Mouse (Mus musculus): ENCODE measurements around the gene Pmepa1. TPM values are rescaled to one million over a fixed set of nuclear protein-coding genes. Genes with fewer than 3 reads are reported as not detected.

The Pmepa1 gene
- polyA plus RNA-seq, 1 experiment, result 260 TPM

DNA sequence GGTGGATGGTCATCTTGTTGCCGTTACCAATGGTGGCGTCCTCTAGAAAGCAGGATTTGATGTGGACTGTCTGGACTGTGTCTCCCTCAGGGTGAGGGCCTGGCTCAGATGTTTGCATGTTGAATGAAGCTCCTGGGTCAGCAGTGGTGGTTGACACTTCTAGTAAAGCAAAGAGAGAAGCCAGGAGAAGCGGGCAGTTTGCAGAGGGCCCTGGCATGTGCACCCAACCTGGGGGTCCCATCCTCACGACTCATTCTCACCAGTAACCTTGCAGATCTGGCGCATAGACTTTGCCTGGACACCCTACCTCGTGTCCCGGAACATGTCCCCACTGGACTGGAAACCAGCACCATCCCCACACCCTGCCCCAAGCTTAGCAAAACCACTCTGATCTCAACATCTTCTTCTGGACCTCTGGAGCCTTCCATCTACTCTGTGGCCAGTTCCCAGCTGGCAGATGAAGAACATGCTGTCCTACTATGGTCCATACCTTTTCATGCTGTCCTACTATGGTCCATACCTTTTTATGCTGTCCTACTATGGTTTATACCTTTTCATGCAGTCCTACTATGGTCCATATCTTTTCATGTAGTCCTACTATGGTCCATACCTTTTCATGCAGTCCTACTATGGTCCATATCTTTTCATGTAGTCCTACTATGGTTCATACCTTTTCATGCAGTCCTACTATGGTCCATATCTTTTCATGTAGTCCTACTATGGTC lies 67.1 kb downstream of the Pmepa1 start:
- H3K4me2 ChIP-seq (ENCODE audit: low read depth), result no peak overlapping the region
- no peak overlapping the region for H3K4me3 ChIP-seq
- TF ChIP-seq REST (IDR thresholded peaks at IDR 0.05; ENCODE audit: insufficient read depth, insufficient read length) (no peak), SRF (IDR thresholded peaks at IDR 0.05; ENCODE audit: control insufficient read depth, insufficient read length, low read depth) (no peak), USF1 (IDR thresholded peaks at IDR 0.05; ENCODE audit: low read depth) (no peak), TCF12 (IDR thresholded peaks at IDR 0.05; ENCODE audit: insufficient read depth, poor library complexity, severe bottlenecking) (no peak), CEBPB (IDR thresholded peaks at IDR 0.05; ENCODE audit: insufficient read depth, poor library complexity, severe bottlenecking) (no peak), MYOG (IDR thresholded peaks at IDR 0.05; ENCODE audit: control insufficient read depth in 1 of 3, insufficient read depth in 1 of 3, insufficient read length in 2 of 3, low read depth in 2 of 3) (no peak), MAX (IDR thresholded peaks at IDR 0.05; ENCODE audit: low read depth) (no peak), POLR2A (IDR thresholded peaks at IDR 0.05; ENCODE audit: insufficient read length, low read depth) (no peak), E2F4 (IDR thresholded peaks at IDR 0.05; ENCODE audit: insufficient read depth) (no peak), POLR2AphosphoS2 (IDR thresholded peaks at IDR 0.05; ENCODE audit: insufficient read length, low read depth) (no peak), TCF3 (IDR thresholded peaks at IDR 0.05; ENCODE audit: insufficient read length, low read depth) (no peak), MYOD1 (IDR thresholded peaks at IDR 0.05; ENCODE audit: control insufficient read depth in 1 of 3, insufficient read length in 2 of 3, low read depth in 2 of 3) (no peak)
- no peaks in the 10 kb centered on the region for H3K27me3 ChIP-seq (ENCODE audit: control insufficient read depth, insufficient read depth, insufficient read length)
- H3K79me2 ChIP-seq (ENCODE audit: control insufficient read depth, insufficient read depth), result no peaks in the 10 kb centered on the region
- H3K36me3 ChIP-seq (ENCODE audit: control insufficient read depth, insufficient read depth), result no peaks in the 10 kb centered on the region
- no peak overlapping the region for H3ac ChIP-seq (ENCODE audit: control insufficient read depth, insufficient read length)

DNA sequence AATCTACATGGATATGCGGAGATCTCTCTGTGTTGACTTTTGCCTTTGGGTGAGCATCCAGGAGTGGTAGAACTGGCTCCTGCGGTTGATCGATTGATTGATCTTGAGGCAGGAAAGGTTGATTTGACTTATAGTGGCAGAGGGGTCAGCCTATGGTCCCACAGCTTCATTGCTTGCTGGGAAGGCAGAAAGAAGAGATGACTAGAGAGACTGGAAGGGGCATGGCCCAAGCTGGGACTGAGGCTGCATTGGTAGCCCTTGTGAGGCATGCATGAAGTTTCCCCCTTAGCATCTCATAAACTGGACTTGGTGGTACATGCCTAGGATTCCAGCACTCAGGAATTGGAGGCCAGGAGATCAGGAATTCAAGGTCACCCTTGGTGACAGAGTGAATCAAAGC lies 69.3 kb downstream of the Pmepa1 start:
- Histone ChIP-seq H3K79me2 (ENCODE audit: control insufficient read depth, insufficient read depth) (no peaks in the 10 kb centered on the region), H3K36me3 (ENCODE audit: control insufficient read depth, insufficient read depth) (no peaks in the 10 kb centered on the region), H3K4me3 (no peak overlapping the region), H3ac (ENCODE audit: control insufficient read depth, insufficient read length) (no peak overlapping the region), H3K4me2 (ENCODE audit: low read depth) (no peak overlapping the region), H3K27me3 (ENCODE audit: control insufficient read depth, insufficient read depth, insufficient read length) (no peaks in the 10 kb centered on the region)
- TF ChIP-seq TCF3 (IDR thresholded peaks at IDR 0.05; ENCODE audit: insufficient read length, low read depth) (no peak), MYOG (IDR thresholded peaks at IDR 0.05; ENCODE audit: control insufficient read depth in 1 of 3, insufficient read depth in 1 of 3, insufficient read length in 2 of 3, low read depth in 2 of 3) (no peak), SRF (IDR thresholded peaks at IDR 0.05; ENCODE audit: control insufficient read depth, insufficient read length, low read depth) (no peak), REST (IDR thresholded peaks at IDR 0.05; ENCODE audit: insufficient read depth, insufficient read length) (no peak), USF1 (IDR thresholded peaks at IDR 0.05; ENCODE audit: low read depth) (no peak), TCF12 (IDR thresholded peaks at IDR 0.05; ENCODE audit: insufficient read depth, poor library complexity, severe bottlenecking) (no peak), POLR2AphosphoS2 (IDR thresholded peaks at IDR 0.05; ENCODE audit: insufficient read length, low read depth) (no peak), POLR2A (IDR thresholded peaks at IDR 0.05; ENCODE audit: insufficient read length, low read depth) (no peak), E2F4 (IDR thresholded peaks at IDR 0.05; ENCODE audit: insufficient read depth) (no peak), MAX (IDR thresholded peaks at IDR 0.05; ENCODE audit: low read depth) (no peak), MYOD1 (IDR thresholded peaks at IDR 0.05; ENCODE audit: control insufficient read depth in 1 of 3, insufficient read length in 2 of 3, low read depth in 2 of 3) (no peak), CEBPB (IDR thresholded peaks at IDR 0.05; ENCODE audit: insufficient read depth, poor library complexity, severe bottlenecking) (no peak)

GRCm38 (mm10) chr2:173205563-173206099 lies 70.7 kb downstream of the Pmepa1 start:
- Histone ChIP-seq H3K79me2 (ENCODE audit: control insufficient read depth, insufficient read depth) (no peaks in the 10 kb centered on the region), H3K27me3 (ENCODE audit: control insufficient read depth, insufficient read depth, insufficient read length) (peaks cover 4% of the 10 kb centered on the region), H3K36me3 (ENCODE audit: control insufficient read depth, insufficient read depth) (no peaks in the 10 kb centered on the region), H3K4me3 (no peak overlapping the region), H3ac (ENCODE audit: control insufficient read depth, insufficient read length) (no peak overlapping the region), H3K4me2 (ENCODE audit: low read depth) (no peak overlapping the region)
- TF ChIP-seq SRF (IDR thresholded peaks at IDR 0.05; ENCODE audit: control insufficient read depth, insufficient read length, low read depth) (no peak), USF1 (IDR thresholded peaks at IDR 0.05; ENCODE audit: low read depth) (no peak), REST (IDR thresholded peaks at IDR 0.05; ENCODE audit: insufficient read depth, insufficient read length) (no peak), TCF3 (IDR thresholded peaks at IDR 0.05; ENCODE audit: insufficient read length, low read depth) (no peak), MYOG (IDR thresholded peaks at IDR 0.05; ENCODE audit: control insufficient read depth in 1 of 3, insufficient read depth in 1 of 3, insufficient read length in 2 of 3, low read depth in 2 of 3) (no peak), E2F4 (IDR thresholded peaks at IDR 0.05; ENCODE audit: insufficient read depth) (no peak), POLR2AphosphoS2 (IDR thresholded peaks at IDR 0.05; ENCODE audit: insufficient read length, low read depth) (no peak), POLR2A (IDR thresholded peaks at IDR 0.05; ENCODE audit: insufficient read length, low read depth) (no peak), MAX (IDR thresholded peaks at IDR 0.05; ENCODE audit: low read depth) (no peak), TCF12 (IDR thresholded peaks at IDR 0.05; ENCODE audit: insufficient read depth, poor library complexity, severe bottlenecking) (no peak), MYOD1 (IDR thresholded peaks at IDR 0.05; ENCODE audit: control insufficient read depth in 1 of 3, insufficient read length in 2 of 3, low read depth in 2 of 3) (no peak), CEBPB (IDR thresholded peaks at IDR 0.05; ENCODE audit: insufficient read depth, poor library complexity, severe bottlenecking) (no peak)

- Histone ChIP-seq H3K79me2 (ENCODE audit: control insufficient read depth, insufficient read depth) (no peaks in the 10 kb centered on the region), H3K4me3 (no peak overlapping the region), H3ac (ENCODE audit: control insufficient read depth, insufficient read length) (no peak overlapping the region), H3K4me2 (ENCODE audit: low read depth) (no peak overlapping the region), H3K27me3 (ENCODE audit: control insufficient read depth, insufficient read depth, insufficient read length) (peaks cover 4% of the 10 kb centered on the region), H3K36me3 (ENCODE audit: control insufficient read depth, insufficient read depth) (no peaks in the 10 kb centered on the region)
- TF ChIP-seq TCF12 (IDR thresholded peaks at IDR 0.05; ENCODE audit: insufficient read depth, poor library complexity, severe bottlenecking), result no peak
- no peak for TF ChIP-seq CEBPB (IDR thresholded peaks at IDR 0.05; ENCODE audit: insufficient read depth, poor library complexity, severe bottlenecking)
- TF ChIP-seq REST (IDR thresholded peaks at IDR 0.05; ENCODE audit: insufficient read depth, insufficient read length), result no peak
- no peak for TF ChIP-seq TCF3 (IDR thresholded peaks at IDR 0.05; ENCODE audit: insufficient read length, low read depth)
- TF ChIP-seq MAX (IDR thresholded peaks at IDR 0.05; ENCODE audit: low read depth), result no peak
- no peak for TF ChIP-seq POLR2A (IDR thresholded peaks at IDR 0.05; ENCODE audit: insufficient read length, low read depth)
- no peak for TF ChIP-seq MYOD1 (IDR thresholded peaks at IDR 0.05; ENCODE audit: control insufficient read depth in 1 of 3, insufficient read length in 2 of 3, low read depth in 2 of 3)
- TF ChIP-seq SRF (IDR thresholded peaks at IDR 0.05; ENCODE audit: control insufficient read depth, insufficient read length, low read depth), result no peak
- no peak for TF ChIP-seq USF1 (IDR thresholded peaks at IDR 0.05; ENCODE audit: low read depth)
- no peak for TF ChIP-seq MYOG (IDR thresholded peaks at IDR 0.05; ENCODE audit: control insufficient read depth in 1 of 3, insufficient read depth in 1 of 3, insufficient read length in 2 of 3, low read depth in 2 of 3)
- no peak for TF ChIP-seq POLR2AphosphoS2 (IDR thresholded peaks at IDR 0.05; ENCODE audit: insufficient read length, low read depth)
These were observed 71.7 kb downstream of the Pmepa1 start for GRCm38 (mm10) chr2:173204671-173205070.
